Mouse (Mus musculus): Measurements from ENCODE around the gene Pheta2.
"Not testable (repeated sequence)": the region's sequence is repeated elsewhere in the genome, so short reads cannot be mapped to it uniquely, and the experiment has no call there.

Pheta2 gene

GRCm38 (mm10) chr15:82368851-82369250 lies 30.1 kb downstream of the Pheta2 start:
- DNase-seq (ENCODE audit: low read depth, low spot score) = no peak

GRCm38 (mm10) chr15:82372446-82372845 lies 33.7 kb downstream of the Pheta2 start:
- DNase-seq (ENCODE audit: low read depth, low spot score) = no peak

- DNase-seq (ENCODE audit: low read depth, low spot score) = no peak
These were observed 34.2 kb downstream of the Pheta2 start for GRCm38 (mm10) chr15:82372991-82373390.

GRCm38 (mm10) chr15:82374437-82374836 lies 35.7 kb downstream of the Pheta2 start:
- no peak for DNase-seq (ENCODE audit: low read depth, low spot score)

- DNase-seq (ENCODE audit: low read depth, low spot score) = no peak
These were observed 37.1 kb downstream of the Pheta2 start for GRCm38 (mm10) chr15:82375855-82376254.

GRCm38 (mm10) chr15:82376393-82377138 lies 37.8 kb downstream of the Pheta2 start:
- DNase-seq (ENCODE audit: low read depth, low spot score) = no peak

- no peak for DNase-seq (ENCODE audit: low read depth, low spot score)
These were observed 39.0 kb downstream of the Pheta2 start for GRCm38 (mm10) chr15:82377701-82378100.

- DNase-seq (ENCODE audit: low read depth, low spot score) = no peak
These were observed 39.8 kb downstream of the Pheta2 start for GRCm38 (mm10) chr15:82378261-82379180.

GRCm38 (mm10) chr15:82379511-82379870 lies 40.7 kb downstream of the Pheta2 start:
- no peak for DNase-seq (ENCODE audit: low read depth, low spot score)

- DNase-seq (ENCODE audit: low read depth, low spot score) = peak; percentile 21
These were observed 41.4 kb downstream of the Pheta2 start, which contains the start of gene Cyp2d22 for GRCm38 (mm10) chr15:82379871-82380713. TSS of gene Cyp2d22 (minus strand) at chr15:82380260.

GRCm38 (mm10) chr15:82380714-82381062 lies 41.9 kb downstream of the Pheta2 start:
- DNase-seq (ENCODE audit: low read depth, low spot score) = no peak

GRCm38 (mm10) chr15:82382441-82382840 lies 43.7 kb downstream of the Pheta2 start:
- DNase-seq (ENCODE audit: low read depth, low spot score) = no peak

GRCm38 (mm10) chr15:82385729-82386128 lies 47.0 kb downstream of the Pheta2 start:
- DNase-seq (ENCODE audit: low read depth, low spot score) = no peak

GRCm38 (mm10) chr15:82389916-82390315 lies 51.2 kb downstream of the Pheta2 start:
- not testable (repeated sequence) for DNase-seq (ENCODE audit: low read depth, low spot score)

GRCm38 (mm10) chr15:82393922-82394321 lies 55.2 kb downstream of the Pheta2 start, which contains the start of gene Cyp2d11:
TSS of gene Cyp2d11 (minus strand) at chr15:82394022.
- not testable (repeated sequence) for DNase-seq (ENCODE audit: low read depth, low spot score)

Data from ES-CJ7 (cell line).